Mouse (Mus musculus) T-helper 17 cell (primary cell): ENCODE measurements around the gene Eppin.

Source experiments
- in situ Hi-C, 2 experiments: fragments of 300-600 bp; cut with MboI, MseI; formaldehyde crosslinking; loops; 1 replicate in 1 of 2; 2 replicates in 1 of 2; pipeline ENCODE4 v1.15.1; 2025; ENCODE audit warnings: high pct_unique_total_duplicates in 2 of 2

Gene Eppin

GRCm38 (mm10) chr2:164562391-164563188 lies 30.8 kb downstream of the Eppin start, which contains the start of gene Wfdc2:
Gene Wfdc2 (plus strand): TSS chr2:164562413.
- in situ Hi-C loops: no loop called here

GRCm38 (mm10) chr2:164560106-164560505 lies 33.3 kb downstream of the Eppin start:
- in situ Hi-C loops: no loop called here

GRCm38 (mm10) chr2:164558991-164559645 lies 34.3 kb downstream of the Eppin start:
- in situ Hi-C loops: no loop called here

- in situ Hi-C loops: no loop called here
Observed at GRCm38 (mm10) chr2:164558426-164558825, 35.0 kb downstream of the Eppin start.

- in situ Hi-C loops: no loop called here
Observed at GRCm38 (mm10) chr2:164551502-164551901, 41.9 kb downstream of the Eppin start.

- in situ Hi-C loops: no loop called here
Observed at GRCm38 (mm10) chr2:164550895-164551269, 42.5 kb downstream of the Eppin start.

GRCm38 (mm10) chr2:164549963-164550894 lies 43.2 kb downstream of the Eppin start:
- in situ Hi-C loops: no loop called here

GRCm38 (mm10) chr2:164549338-164549737 lies 44.1 kb downstream of the Eppin start:
- in situ Hi-C loops: no loop called here

GRCm38 (mm10) chr2:164544454-164545097 lies 48.8 kb downstream of the Eppin start:
- in situ Hi-C loops: no loop called here

GRCm38 (mm10) chr2:164543745-164544144 lies 49.6 kb downstream of the Eppin start:
- in situ Hi-C loops: no loop called here

GRCm38 (mm10) chr2:164542598-164542997 lies 50.8 kb downstream of the Eppin start:
- in situ Hi-C loops: no loop called here

- in situ Hi-C loops: no loop called here
Observed at GRCm38 (mm10) chr2:164542132-164542531, 51.3 kb downstream of the Eppin start.

GRCm38 (mm10) chr2:164540652-164541427 lies 52.6 kb downstream of the Eppin start:
- in situ Hi-C loops: no loop called here
